Mouse (Mus musculus): Measurements from ENCODE around the gene Fpr-rs4. TPM values are rescaled to one million over a fixed set of nuclear protein-coding genes. Genes with fewer than 3 reads are reported as not detected.
"Not testable (repeated sequence)": the region's sequence is repeated elsewhere in the genome, so short reads cannot be mapped to it uniquely, and the experiment has no call there.

The Fpr-rs4 gene
- polyA plus RNA-seq (2015; fragmentation: Nextera tagmentation; extraction: Ambion mirVana): not detected in 2 replicates

GRCm38 (mm10) chr17:18021433-18021832 is at the start of gene Fpr-rs4:
Gene Fpr-rs4, plus strand, starts transcription at chr17:18021733.
- Histone ChIP-seq H3K27ac (replicated peaks) (no peak within 1 kb of the TSS), H3K4me3 (replicated peaks) (no peak within 1 kb of the TSS), H3K9ac (no peak within 1 kb of the TSS), H3K36me3 (replicated peaks) (no peaks in the 10 kb centered on the region), H3K4me1 (replicated peaks) (no peaks in the 10 kb centered on the region), H3K4me2 (no peak within 1 kb of the TSS), H3K9me3 (replicated peaks) (no peaks in the 10 kb centered on the region), H3K27me3 (no peaks in the 10 kb centered on the region)
- 37% methylated on average over 2 of the region's 2 CpGs for WGBS (ENCODE audit: insufficient replicate concordance)
- no peak for ATAC-seq (ENCODE audit: insufficient read depth)

- no peak overlapping the region for H3K4me2 ChIP-seq
- no peaks in the 10 kb centered on the region for H3K27me3 ChIP-seq
- ATAC-seq (ENCODE audit: insufficient read depth): no peak
- 6% methylated on average over 1 of the region's 1 CpGs for WGBS (ENCODE audit: insufficient replicate concordance)
- H3K4me3 ChIP-seq (replicated peaks): no peak overlapping the region
- H3K4me1 ChIP-seq (replicated peaks): no peaks in the 10 kb centered on the region
- no peaks in the 10 kb centered on the region for H3K36me3 ChIP-seq (replicated peaks)
- H3K9ac ChIP-seq: no peak overlapping the region
- H3K27ac ChIP-seq (replicated peaks): no peak overlapping the region
- no peaks in the 10 kb centered on the region for H3K9me3 ChIP-seq (replicated peaks)
Measured at GRCm38 (mm10) chr17:17973443-17973842, 48.1 kb upstream of the Fpr-rs4 start.

GRCm38 (mm10) chr17:17981232-17981631 is 40.3 kb upstream of the Fpr-rs4 start:
- H3K9me3 ChIP-seq (replicated peaks); ATAC-seq (ENCODE audit: insufficient read depth); H3K9ac ChIP-seq; H3K4me1 ChIP-seq (replicated peaks); H3K27me3 ChIP-seq; H3K27ac ChIP-seq (replicated peaks); H3K4me3 ChIP-seq (replicated peaks); H3K36me3 ChIP-seq (replicated peaks); H3K4me2 ChIP-seq: not testable (repeated sequence)
- WGBS (ENCODE audit: insufficient replicate concordance): 49% methylated on average over 2 of the region's 2 CpGs

- H3K4me2 ChIP-seq: no peak overlapping the region
- ATAC-seq (ENCODE audit: insufficient read depth): no peak
- 85% methylated on average over 1 of the region's 1 CpGs for WGBS (ENCODE audit: insufficient replicate concordance)
Measured at GRCm38 (mm10) chr17:18004752-18005151, 16.8 kb upstream of the Fpr-rs4 start.

GRCm38 (mm10) chr17:18049124-18049523 is 27.6 kb downstream of the Fpr-rs4 start, which contains the start of gene Vmn2r124:
Gene Vmn2r124, plus strand, starts transcription at chr17:18049424.
- 23% methylated on average over 2 of the region's 2 CpGs for WGBS (ENCODE audit: insufficient replicate concordance)
- H3K4me3 ChIP-seq (replicated peaks): no peak within 1 kb of the TSS
- H3K36me3 ChIP-seq (replicated peaks): no peaks in the 10 kb centered on the region
- H3K27me3 ChIP-seq: no peaks in the 10 kb centered on the region
- H3K9ac ChIP-seq: no peak within 1 kb of the TSS
- no peaks in the 10 kb centered on the region for H3K9me3 ChIP-seq (replicated peaks)
- no peak within 1 kb of the TSS for H3K27ac ChIP-seq (replicated peaks)
- no peak within 1 kb of the TSS for H3K4me2 ChIP-seq
- no peaks in the 10 kb centered on the region for H3K4me1 ChIP-seq (replicated peaks)
- ATAC-seq (ENCODE audit: insufficient read depth): no peak

More at GRCm38 (mm10) chr17:18004752-18005151, 16.8 kb upstream of the Fpr-rs4 start:
- no peak overlapping the region for H3K27ac ChIP-seq (replicated peaks)
- H3K36me3 ChIP-seq (replicated peaks): no peaks in the 10 kb centered on the region
- H3K4me3 ChIP-seq (replicated peaks): no peak overlapping the region
- no peaks in the 10 kb centered on the region for H3K9me3 ChIP-seq (replicated peaks)
- H3K4me1 ChIP-seq (replicated peaks): no peaks in the 10 kb centered on the region
- H3K27me3 ChIP-seq: no peaks in the 10 kb centered on the region
- no peak overlapping the region for H3K9ac ChIP-seq

Other genes starting within 250 kb of the Fpr-rs4 start
- gene Spaca6, start 194.6 kb upstream of the Fpr-rs4 start, polyA plus RNA-seq (2015; fragmentation: Nextera tagmentation; extraction: Ambion mirVana): 4.1 TPM in 2 replicates
- 0.03 and 0.05 TPM in 2 replicates for gene Has1, start 166.5 kb upstream of the Fpr-rs4 start, polyA plus RNA-seq (2015; fragmentation: Nextera tagmentation; extraction: Ambion mirVana)
- gene Fpr1, start 137.8 kb upstream of the Fpr-rs4 start, polyA plus RNA-seq (2015; fragmentation: Nextera tagmentation; extraction: Ambion mirVana): 6.3 and 7.9 TPM in 2 replicates
- 3.4 and 3.5 TPM in 2 replicates for gene Fpr2, start 133.9 kb upstream of the Fpr-rs4 start, polyA plus RNA-seq (2015; fragmentation: Nextera tagmentation; extraction: Ambion mirVana)
- gene Fpr3, start 133.9 kb upstream of the Fpr-rs4 start, polyA plus RNA-seq (2015; fragmentation: Nextera tagmentation; extraction: Ambion mirVana): not detected in 2 replicates
- not detected in 2 replicates for gene Vmn2r124, start 27.7 kb downstream of the Fpr-rs4 start, polyA plus RNA-seq (2015; fragmentation: Nextera tagmentation; extraction: Ambion mirVana)
- gene Vmn2r91, start 63.3 kb downstream of the Fpr-rs4 start, polyA plus RNA-seq (2015; fragmentation: Nextera tagmentation; extraction: Ambion mirVana): not detected in 2 replicates
- gene Vmn2r92, start 130.2 kb downstream of the Fpr-rs4 start, polyA plus RNA-seq (2015; fragmentation: Nextera tagmentation; extraction: Ambion mirVana): not detected in 2 replicates

All from liver, embryonic 15.5 days (tissue).